ENCODE assay signal across 8 mouse cellular contexts in genomic region chr7:135836808-135837733, GRCm38 (mm10).
DNase-seq lines count a peak whose midpoint lies in the region; ATAC-seq and TF ChIP-seq lines count a peak whose summit lies in the region.

No protein-coding gene starts in this region.

- no peaks in the 10 kb centered on the region for H3K27me3 ChIP-seq in thymus, adult 2 months (ENCODE audit: control insufficient read depth, insufficient read depth, low read length)
- H3K27me3 ChIP-seq in embryonic facial prominence, embryonic 13.5 days: peaks cover 63% of the 10 kb centered on the region
- peaks cover 4% of the 10 kb centered on the region; the same call in 1 of the 2 replicates for H3K27me3 ChIP-seq in kidney, embryonic 14.5 days (ENCODE audit: control insufficient read depth, insufficient read depth, low read length)
- H3K27me3 ChIP-seq in limb, embryonic 12.5 days: peaks cover 32% of the 10 kb centered on the region
- H3K27me3 ChIP-seq in midbrain, embryonic 13.5 days: peaks cover 27% of the 10 kb centered on the region
- H3K27me3 ChIP-seq in stomach, postnatal 0 days (ENCODE audit: control insufficient read depth, insufficient read depth, low read length): no peaks in the 10 kb centered on the region

- WGBS in thymus, adult 2 months: 55% methylated on average over 12 of the region's 12 CpGs
- 35% methylated on average over 12 of the region's 12 CpGs for WGBS in embryonic facial prominence, embryonic 13.5 days
- 40% methylated on average over 12 of the region's 12 CpGs for WGBS in kidney, embryonic 14.5 days
- 38% methylated on average over 12 of the region's 12 CpGs for WGBS in limb, embryonic 12.5 days
- WGBS in midbrain, embryonic 13.5 days: 44% methylated on average over 12 of the region's 12 CpGs
- 39% methylated on average over 12 of the region's 12 CpGs for WGBS in stomach, postnatal 0 days

- H3K4me2 ChIP-seq in embryonic facial prominence, embryonic 13.5 days: no peak overlapping the region
- H3K4me2 ChIP-seq in kidney, embryonic 14.5 days (replicated peaks; ENCODE audit: low read depth, low read length): no peak overlapping the region
- no peak overlapping the region for H3K4me2 ChIP-seq in limb, embryonic 12.5 days
- H3K4me2 ChIP-seq in midbrain, embryonic 13.5 days (replicated peaks): no peak overlapping the region
- H3K4me2 ChIP-seq in stomach, postnatal 0 days (replicated peaks; ENCODE audit: low read depth): no peak overlapping the region

- H3K36me3 ChIP-seq in thymus, adult 2 months (ENCODE audit: control insufficient read depth, insufficient read depth, low read length): no peaks in the 10 kb centered on the region
- no peaks in the 10 kb centered on the region for H3K36me3 ChIP-seq in embryonic facial prominence, embryonic 13.5 days
- H3K36me3 ChIP-seq in kidney, embryonic 14.5 days (ENCODE audit: control insufficient read depth, insufficient read depth, low read length): no peaks in the 10 kb centered on the region
- H3K36me3 ChIP-seq in limb, embryonic 12.5 days: no peaks in the 10 kb centered on the region
- no peaks in the 10 kb centered on the region for H3K36me3 ChIP-seq in midbrain, embryonic 13.5 days
- no peaks in the 10 kb centered on the region for H3K36me3 ChIP-seq in stomach, postnatal 0 days (ENCODE audit: control insufficient read depth, insufficient read depth, low read length)

- no peak for TF ChIP-seq EP300 in stomach, postnatal 0 days (optimal IDR thresholded peaks at IDR 0.05)

- no peak for TF ChIP-seq POLR2A in thymus, adult 2 months (IDR thresholded peaks at IDR 0.05; ENCODE audit: control insufficient read depth, extremely low read depth, insufficient read depth, low read length, poor library complexity)

- no peaks in the 10 kb centered on the region for H3K9me3 ChIP-seq in embryonic facial prominence, embryonic 13.5 days
- no peaks in the 10 kb centered on the region for H3K9me3 ChIP-seq in kidney, embryonic 14.5 days (ENCODE audit: control insufficient read depth, low read length)
- H3K9me3 ChIP-seq in limb, embryonic 12.5 days: no peaks in the 10 kb centered on the region
- H3K9me3 ChIP-seq in midbrain, embryonic 13.5 days: no peaks in the 10 kb centered on the region
- no peaks in the 10 kb centered on the region for H3K9me3 ChIP-seq in stomach, postnatal 0 days (ENCODE audit: control insufficient read depth, low read length)

- no peak overlapping the region for H3K27ac ChIP-seq in thymus, adult 2 months (ENCODE audit: control insufficient read depth, insufficient read depth, low read length)
- H3K27ac ChIP-seq in embryonic facial prominence, embryonic 13.5 days: no peak overlapping the region
- no peak overlapping the region for H3K27ac ChIP-seq in kidney, embryonic 14.5 days (ENCODE audit: low read depth, low read length)
- no peak overlapping the region for H3K27ac ChIP-seq in limb, embryonic 12.5 days
- peak overlapping the region; percentile 3; the same call in 1 of the 2 replicates for H3K27ac ChIP-seq in midbrain, embryonic 13.5 days
- H3K27ac ChIP-seq in stomach, postnatal 0 days (replicated peaks): no peak overlapping the region

- H3K9ac ChIP-seq in embryonic facial prominence, embryonic 13.5 days: 0 out of 2 replicates have a peak overlapping the region, but pooled peaks have one; percentile 6
- H3K9ac ChIP-seq in kidney, embryonic 14.5 days (ENCODE audit: low read depth, low read length): no peak overlapping the region
- no peak overlapping the region for H3K9ac ChIP-seq in limb, embryonic 12.5 days (replicated peaks)
- 0 out of 2 replicates have a peak overlapping the region, but pooled peaks have one; percentile 29 for H3K9ac ChIP-seq in midbrain, embryonic 13.5 days (replicated peaks)
- H3K9ac ChIP-seq in stomach, postnatal 0 days (ENCODE audit: low read length): no peak overlapping the region

- no peak for TF ChIP-seq CTCF in thymus, adult 2 months (IDR thresholded peaks at IDR 0.05; ENCODE audit: borderline replicate concordance, control insufficient read depth, extremely low read depth, insufficient read depth, low read length, poor library complexity)
- TF ChIP-seq CTCF in stomach, postnatal 0 days (IDR thresholded peaks at IDR 0.05; ENCODE audit: low read depth): peak; percentile 86

- ATAC-seq in embryonic facial prominence, embryonic 13.5 days (ENCODE audit: insufficient number of reproducible peaks, insufficient read depth, low FRiP score, low TSS enrichment, low read depth): peak; percentile 71; the same call in 1 of the 2 replicates
- ATAC-seq in kidney, embryonic 14.5 days (ENCODE audit: low FRiP score, low TSS enrichment): peak; percentile 90
- peak; percentile 93 for ATAC-seq in limb, embryonic 12.5 days (ENCODE audit: insufficient number of reproducible peaks, insufficient read depth, low FRiP score, low TSS enrichment, low read depth)
- peak; percentile 79 for ATAC-seq in midbrain, embryonic 13.5 days
- ATAC-seq in stomach, postnatal 0 days (ENCODE audit: low FRiP score, low TSS enrichment): no peak

- no peaks in the 10 kb centered on the region for H3K4me1 ChIP-seq in thymus, adult 2 months (replicated peaks; ENCODE audit: control insufficient read depth, insufficient read depth, low read length)
- H3K4me1 ChIP-seq in embryonic facial prominence, embryonic 13.5 days: peaks cover 27% of the 10 kb centered on the region
- 0 out of 2 replicates have a peak, but pooled peaks cover 6% of the 10 kb centered on the region for H3K4me1 ChIP-seq in kidney, embryonic 14.5 days (ENCODE audit: control insufficient read depth, insufficient read depth, low read length)
- peaks cover 25% of the 10 kb centered on the region for H3K4me1 ChIP-seq in limb, embryonic 12.5 days (replicated peaks)
- peaks cover 31% of the 10 kb centered on the region for H3K4me1 ChIP-seq in midbrain, embryonic 13.5 days (replicated peaks)
- H3K4me1 ChIP-seq in stomach, postnatal 0 days (replicated peaks; ENCODE audit: control insufficient read depth, insufficient read depth): no peaks in the 10 kb centered on the region

- no peak overlapping the region for H3K4me3 ChIP-seq in thymus, adult 2 months (ENCODE audit: control insufficient read depth, insufficient read depth, low read length)
- no peak overlapping the region for H3K4me3 ChIP-seq in embryonic facial prominence, embryonic 13.5 days
- H3K4me3 ChIP-seq in kidney, embryonic 14.5 days (ENCODE audit: low read length): no peak overlapping the region
- no peak overlapping the region for H3K4me3 ChIP-seq in limb, embryonic 12.5 days (replicated peaks)
- no peak overlapping the region for H3K4me3 ChIP-seq in midbrain, embryonic 13.5 days (replicated peaks)
- no peak overlapping the region for H3K4me3 ChIP-seq in stomach, postnatal 0 days (ENCODE audit: low read depth, low read length)

- DNase-seq in thymus, adult 2 months: peak; percentile 9
- no peak for DNase-seq in thymus, adult 18-20 months
- DNase-seq in heart, adult 18-20 months: peak; percentile 77 to 89
- DNase-seq in stomach, postnatal 0 days (ENCODE audit: low spot score): peak; percentile 64

Comparison
In these comparisons a context has a peak if more than half of its experiments do, and no peak if none do; other contexts are left out.
1. DNase-seq: peak in thymus, adult 2 months (single experiment), heart, adult 18-20 months (2 of 2) and stomach, postnatal 0 days (single experiment); none in thymus, adult 18-20 months (0 of 2).
2. H3K9ac ChIP-seq: peak in embryonic facial prominence, embryonic 13.5 days (single experiment) and midbrain, embryonic 13.5 days (single experiment); none in kidney, embryonic 14.5 days (single experiment), limb, embryonic 12.5 days (single experiment) and stomach, postnatal 0 days (single experiment).